Mouse (Mus musculus) kidney, embryonic 16.5 days (tissue): ENCODE results near the gene Dera. TPM values are rescaled to one million over a fixed set of nuclear protein-coding genes. Genes with fewer than 3 reads are reported as not detected.

Experiments used
- ATAC-seq: fragments of 200-750 bp; cut with Nextera tagmentation; 2 replicates; pipeline ENCODE4 v1.8.0; 2017; ENCODE audit warnings: moderate TSS enrichment; ENCODE audit not compliant: low FRiP score, low TSS enrichment
- H3K27ac ChIP-seq: fragments of 300-500 bp; sonication (generic); 2 replicates; pipeline ENCODE4 v1.5.1; 2014; ENCODE audit warnings: low read length
- H3K27me3 ChIP-seq: fragments of 300-500 bp; sonication (generic); 2 replicates; pipeline ENCODE4 v1.6.1; 2014; ENCODE audit warnings: low read length, control low read depth, mixed read lengths; ENCODE audit not compliant: insufficient read depth
- H3K36me3 ChIP-seq: fragments of 300-500 bp; sonication (generic); 2 replicates; pipeline ENCODE4 v1.6.1; 2014; ENCODE audit warnings: low read length, control low read depth, mixed read lengths; ENCODE audit not compliant: insufficient read depth
- H3K4me1 ChIP-seq: fragments of 300-500 bp; sonication (generic); 2 replicates; pipeline ENCODE4 v1.6.1; 2014; ENCODE audit warnings: low read length, control low read depth, mixed read lengths; ENCODE audit not compliant: insufficient read depth
- H3K4me2 ChIP-seq: fragments of 300-500 bp; sonication (generic); replicated peaks from 2 replicates; pipeline ENCODE4 v1.6.1; 2014; ENCODE audit warnings: low read depth, low read length
- H3K4me3 ChIP-seq: fragments of 300-500 bp; sonication (generic); 2 replicates; pipeline ENCODE4 v1.5.1; 2014; ENCODE audit warnings: mild to moderate bottlenecking, low read length
- H3K9ac ChIP-seq: fragments of 300-500 bp; sonication (generic); replicated peaks from 2 replicates; pipeline ENCODE4 v1.6.1; 2014; ENCODE audit warnings: low read length
- H3K9me3 ChIP-seq: fragments of 300-500 bp; sonication (generic); 2 replicates; pipeline ENCODE4 v1.6.1; 2016; ENCODE audit warnings: low read length, control low read depth
- WGBS: fragments of 180-500 bp; shearing (Covaris S2); extraction: QIAGEN DNeasy Blood & Tissue Kit; methylation state at CpG from one replicate; pipeline ENCODE4 v1.1.7; 2014; 5-methylcytosine and 5-hydroxymethylcytosine counted together
- polyA plus RNA-seq: library from polyadenylated mRNA; unstranded; fragments of >200 nt; fragmentation: Nextera tagmentation; extraction: Ambion mirVana; gene quantifications from 2 replicates; pipeline ENCODE4 v1.2.1, GENCODE M21; 2015

The Dera gene
- polyA plus RNA-seq, 1 experiment from 2014 or later, result 79.0 TPM

GRCm38 (mm10) chr6:137734460-137734845, 19.9 kb upstream of the Dera start:
- H3K9ac ChIP-seq, result peak overlapping the region; percentile 93
- H3K4me2 ChIP-seq, result peak overlapping the region; percentile 90
- H3K27ac ChIP-seq, result peak overlapping the region; percentile 43; the same call in 1 of the 2 replicates
- peaks cover 12% of the 10 kb centered on the region for H3K4me1 ChIP-seq
- ATAC-seq, result peak; percentile 39
- no peaks in the 10 kb centered on the region for H3K9me3 ChIP-seq
- H3K36me3 ChIP-seq, result peaks cover 3% of the 10 kb centered on the region
- WGBS, result 9% methylated on average over 7 of the region's 7 CpGs
- peak overlapping the region; percentile 97 for H3K4me3 ChIP-seq
- H3K27me3 ChIP-seq, result 0 out of 2 replicates have a peak, but pooled peaks cover 9% of the 10 kb centered on the region

- Histone ChIP-seq H3K4me2 (peak within 1 kb of the TSS; percentile 90), H3K9me3 (no peaks in the 10 kb centered on the region), H3K27me3 (0 out of 2 replicates have a peak, but pooled peaks cover 9% of the 10 kb centered on the region), H3K4me1 (peaks cover 12% of the 10 kb centered on the region), H3K36me3 (peaks cover 7% of the 10 kb centered on the region), H3K27ac (peak within 1 kb of the TSS; percentile 77), H3K9ac (peak within 1 kb of the TSS; percentile 93), H3K4me3 (peak within 1 kb of the TSS; percentile 97)
- ATAC-seq, result peak; percentile 99
- under 1% methylated on average over 70 of the region's 86 CpGs for WGBS
Observed at GRCm38 (mm10) chr6:137734846-137735609, 19.3 kb upstream of the Dera start, which contains the start of gene Strap. Gene Strap (plus strand): TSS chr6:137735078.

- H3K27me3 ChIP-seq, result 0 out of 2 replicates have a peak, but pooled peaks cover 9% of the 10 kb centered on the region
- H3K4me1 ChIP-seq, result peaks cover 12% of the 10 kb centered on the region
- H3K4me3 ChIP-seq, result peak overlapping the region; percentile 97
- 5% methylated on average over 17 of the region's 17 CpGs for WGBS
- peak overlapping the region; percentile 93 for H3K9ac ChIP-seq
- peaks cover 13% of the 10 kb centered on the region for H3K36me3 ChIP-seq
- no peaks in the 10 kb centered on the region for H3K9me3 ChIP-seq
- ATAC-seq, result no peak
- peak overlapping the region; percentile 77 for H3K27ac ChIP-seq
- peak overlapping the region; percentile 69 for H3K4me2 ChIP-seq
Observed at GRCm38 (mm10) chr6:137735671-137736238, 18.6 kb upstream of the Dera start.

GRCm38 (mm10) chr6:137740972-137741371, 13.4 kb upstream of the Dera start:
- H3K27ac ChIP-seq, result no peak overlapping the region
- H3K4me1 ChIP-seq, result peaks cover 8% of the 10 kb centered on the region
- ATAC-seq, result no peak
- H3K4me2 ChIP-seq, result no peak overlapping the region
- H3K27me3 ChIP-seq, result no peaks in the 10 kb centered on the region
- WGBS, result 94% methylated on average over 2 of the region's 2 CpGs
- no peak overlapping the region for H3K4me3 ChIP-seq
- no peak overlapping the region for H3K9ac ChIP-seq
- H3K36me3 ChIP-seq, result peaks cover 40% of the 10 kb centered on the region
- H3K9me3 ChIP-seq, result no peaks in the 10 kb centered on the region

- WGBS, result 58% methylated on average over 4 of the region's 4 CpGs
- H3K27me3 ChIP-seq, result no peaks in the 10 kb centered on the region
- no peak overlapping the region for H3K9ac ChIP-seq
- H3K4me2 ChIP-seq, result no peak overlapping the region
- peaks cover 53% of the 10 kb centered on the region for H3K36me3 ChIP-seq
- no peaks in the 10 kb centered on the region for H3K4me1 ChIP-seq
- no peak for ATAC-seq
- no peak overlapping the region for H3K4me3 ChIP-seq
- no peak overlapping the region for H3K27ac ChIP-seq
- no peaks in the 10 kb centered on the region for H3K9me3 ChIP-seq
Observed at GRCm38 (mm10) chr6:137744700-137745099, 9.6 kb upstream of the Dera start.

GRCm38 (mm10) chr6:137747174-137747928, 7.0 kb upstream of the Dera start:
- peaks cover 56% of the 10 kb centered on the region for H3K36me3 ChIP-seq
- H3K9ac ChIP-seq, result no peak overlapping the region
- no peaks in the 10 kb centered on the region for H3K9me3 ChIP-seq
- no peak overlapping the region for H3K27ac ChIP-seq
- H3K4me3 ChIP-seq, result no peak overlapping the region
- H3K4me2 ChIP-seq, result no peak overlapping the region
- 75% methylated on average over 5 of the region's 5 CpGs for WGBS
- no peaks in the 10 kb centered on the region for H3K4me1 ChIP-seq
- H3K27me3 ChIP-seq, result no peaks in the 10 kb centered on the region
- ATAC-seq, result no peak

GRCm38 (mm10) chr6:137751551-137752274, 2.6 kb upstream of the Dera start:
- H3K4me3 ChIP-seq, result no peak overlapping the region
- no peak for ATAC-seq
- WGBS, result 86% methylated on average over 10 of the region's 10 CpGs
- no peaks in the 10 kb centered on the region for H3K9me3 ChIP-seq
- no peaks in the 10 kb centered on the region for H3K27me3 ChIP-seq
- no peak overlapping the region for H3K9ac ChIP-seq
- peak overlapping the region; percentile 56; the same call in 1 of the 2 replicates for H3K27ac ChIP-seq
- no peak overlapping the region for H3K4me2 ChIP-seq
- peaks cover 8% of the 10 kb centered on the region for H3K4me1 ChIP-seq
- H3K36me3 ChIP-seq, result peaks cover 40% of the 10 kb centered on the region

GRCm38 (mm10) chr6:137752275-137752655, 2.1 kb upstream of the Dera start:
- Histone ChIP-seq H3K27ac (peak overlapping the region; percentile 56; the same call in 1 of the 2 replicates), H3K4me3 (no peak overlapping the region), H3K4me1 (peaks cover 8% of the 10 kb centered on the region), H3K9me3 (no peaks in the 10 kb centered on the region), H3K9ac (no peak overlapping the region), H3K27me3 (no peaks in the 10 kb centered on the region), H3K4me2 (no peak overlapping the region), H3K36me3 (peaks cover 40% of the 10 kb centered on the region)
- no peak for ATAC-seq
- 86% methylated on average over 4 of the region's 4 CpGs for WGBS

GRCm38 (mm10) chr6:137754857-137755232, 499 bp downstream of the Dera start:
- ATAC-seq, result no peak
- Histone ChIP-seq H3K27ac (peak overlapping the region; percentile 76; the same call in 1 of the 2 replicates), H3K4me2 (peak overlapping the region; percentile 74), H3K4me1 (peaks cover 17% of the 10 kb centered on the region), H3K9me3 (no peaks in the 10 kb centered on the region), H3K36me3 (peaks cover 21% of the 10 kb centered on the region), H3K4me3 (peak overlapping the region; percentile 81), H3K9ac (peak overlapping the region; percentile 77), H3K27me3 (no peaks in the 10 kb centered on the region)
- WGBS, result 4% methylated on average over 8 of the region's 8 CpGs
